Mouse (Mus musculus) CD4-positive, CD25-positive, alpha-beta regulatory T cell (primary cell): ENCODE data around the gene Ifrd1. TPM values are rescaled to one million over a fixed set of nuclear protein-coding genes. Genes with fewer than 3 reads are reported as not detected.

ENCODE experiments used
- polyA plus RNA-seq: library from polyadenylated mRNA; unstranded; fragments of 100-300 nt; shearing (Covaris generic); gene quantifications from one replicate; pipeline ENCODE4 v1.2.1, GENCODE M21; 2017

Gene Ifrd1
- polyA plus RNA-seq = 152 TPM

GRCm38 (mm10) chr12:40248454-40249180 lies at the start of gene Ifrd1:
Ifrd1 (minus strand) TSS chr12:40248504.

GRCm38 (mm10) chr12:40199302-40199701 lies 49.0 kb downstream of the Ifrd1 start, which contains the start of gene Lsmem1:
Lsmem1 (minus strand) TSS chr12:40199490.

Other genes with a start within 250 kb of the Ifrd1 start
- 51.0 TPM for gene Arl4a, start 210.5 kb downstream of the Ifrd1 start, polyA plus RNA-seq
- 0.71 TPM for gene Scin, start 114.3 kb downstream of the Ifrd1 start, polyA plus RNA-seq
- gene Lsmem1, start 49.0 kb downstream of the Ifrd1 start, polyA plus RNA-seq = not detected
- 36.9 TPM for gene Zfp277, start 197.4 kb upstream of the Ifrd1 start, polyA plus RNA-seq
- gene Dock4, start 197.4 kb upstream of the Ifrd1 start, polyA plus RNA-seq = 2.8 TPM